Mouse (Mus musculus) forelimb bud, embryonic 11.5 days (tissue): ENCODE results near the gene Ugcg.
"Not testable (repeated sequence)": the region's sequence is repeated elsewhere in the genome, so short reads cannot be mapped to it uniquely, and the experiment has no call there.

Experiments used
- DNase-seq: peaks from one replicate; pipeline ENCODE4 v3.0.0-alpha.2; 2012; ENCODE audit warnings: low read depth, low spot score

The Ugcg gene

GRCm38 (mm10) chr4:59257866-59258265, 68.8 kb downstream of the Ugcg start:
- DNase-seq, result no peak

GRCm38 (mm10) chr4:59258771-59259170, 69.7 kb downstream of the Ugcg start:
- no peak for DNase-seq

- DNase-seq, result no peak
Measured at GRCm38 (mm10) chr4:59259806-59260205, 70.7 kb downstream of the Ugcg start.

- DNase-seq, result no peak
Measured at GRCm38 (mm10) chr4:59260871-59261515, 71.9 kb downstream of the Ugcg start.

- DNase-seq, result not testable (repeated sequence)
Measured at GRCm38 (mm10) chr4:59261582-59261981, 72.5 kb downstream of the Ugcg start.

- no peak for DNase-seq
Measured at GRCm38 (mm10) chr4:59262156-59262555, 73.1 kb downstream of the Ugcg start.

GRCm38 (mm10) chr4:59263418-59263817, 74.4 kb downstream of the Ugcg start:
- DNase-seq, result no peak

GRCm38 (mm10) chr4:59264611-59265095, 75.6 kb downstream of the Ugcg start:
- DNase-seq, result no peak

GRCm38 (mm10) chr4:59265182-59265581, 76.1 kb downstream of the Ugcg start:
- DNase-seq, result no peak

- DNase-seq, result no peak
Measured at GRCm38 (mm10) chr4:59265631-59266030, 76.6 kb downstream of the Ugcg start.
